Mouse (Mus musculus) gastrocnemius, adult 2 months (tissue): Measurements from ENCODE around the gene Prkn. TPM values are rescaled to one million over a fixed set of nuclear protein-coding genes. Genes with fewer than 3 reads are reported as not detected.

Experiments
- DNase-seq: peaks from one replicate; pipeline ENCODE4 v3.0.0; 2022
- H3K27ac ChIP-seq: fragments of 200-600 bp; 2 replicates; pipeline ENCODE4 v1.8.1; 2022; ENCODE audit warnings: mild to moderate bottlenecking
- H3K4me3 ChIP-seq: fragments of 200-600 bp; 2 replicates; pipeline ENCODE4 v1.8.1; 2022; ENCODE audit warnings: mild to moderate bottlenecking, moderate library complexity
- CTCF ChIP-seq: fragments of 200-600 bp; IDR thresholded peaks from 2 replicates; pipeline ENCODE4 v1.8.1; 2022; ENCODE audit warnings: antibody characterized with exemption, mild to moderate bottlenecking, moderate library complexity
- intact Hi-C: fragments of 180-260 bp; cut with DNase I; formaldehyde crosslinking; loops from one replicate; pipeline ENCODE4 v1.15.1; 2025
- total RNA-seq, 2 experiments: library from RNA; stranded (reverse); gene quantifications; 2 replicates each; pipeline ENCODE4 v1.2.3; 2021

Gene Prkn
- total RNA-seq, 2 experiments from 2014 or later: 18.4 to 24.7 TPM

DNA sequence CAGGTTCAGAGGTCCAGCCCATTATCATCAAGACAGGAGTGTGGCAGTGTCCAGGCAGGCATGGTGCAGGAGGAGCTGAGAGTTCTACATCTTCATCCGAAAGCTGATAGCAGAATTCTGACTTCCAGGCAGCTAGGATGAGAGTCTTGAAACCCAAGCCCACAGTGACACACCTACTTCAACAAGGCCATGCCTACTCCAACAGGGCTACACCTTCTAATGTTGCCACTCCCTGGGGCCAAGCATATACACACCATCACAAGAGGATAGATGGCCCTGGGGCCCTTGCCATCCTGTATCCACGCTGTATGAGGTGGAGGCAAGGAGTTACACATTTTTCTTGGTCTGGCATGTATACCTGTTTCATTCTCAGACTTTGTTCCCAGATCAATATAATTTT is 1197.4 kb downstream of the Prkn start:
- intact Hi-C loops: loop anchor here (2.0 kb wide), 1 partner anchor 335 kb away; no protein-coding TSS in a partner anchor
- no peak overlapping the region for H3K27ac ChIP-seq
- DNase-seq: no peak
- TF ChIP-seq CTCF: no peak
- H3K4me3 ChIP-seq: no peak overlapping the region

DNA sequence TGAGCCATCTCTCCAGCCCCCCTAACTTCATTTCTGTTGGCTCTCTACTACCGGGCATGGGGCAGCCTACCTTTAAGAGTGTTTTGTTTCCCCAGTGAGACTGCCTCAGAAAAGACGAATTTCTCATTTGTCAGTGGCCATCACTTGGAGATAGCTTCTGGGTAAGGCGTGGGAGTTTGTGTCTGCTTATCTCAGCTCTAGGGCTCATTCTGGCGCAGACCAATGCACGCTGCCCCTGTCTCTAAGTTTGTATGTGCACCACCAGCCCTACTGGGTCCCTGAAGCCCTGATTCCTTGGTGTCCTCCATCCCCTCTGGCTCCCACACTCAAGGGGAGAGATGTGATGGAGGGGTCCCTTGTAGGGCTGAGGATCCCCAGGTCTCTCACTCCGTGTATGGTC is 1198.3 kb downstream of the Prkn start:
- Histone ChIP-seq H3K27ac (no peak overlapping the region), H3K4me3 (no peak overlapping the region)
- no peak for TF ChIP-seq CTCF
- DNase-seq: no peak
- intact Hi-C loops: no loop called here

DNA sequence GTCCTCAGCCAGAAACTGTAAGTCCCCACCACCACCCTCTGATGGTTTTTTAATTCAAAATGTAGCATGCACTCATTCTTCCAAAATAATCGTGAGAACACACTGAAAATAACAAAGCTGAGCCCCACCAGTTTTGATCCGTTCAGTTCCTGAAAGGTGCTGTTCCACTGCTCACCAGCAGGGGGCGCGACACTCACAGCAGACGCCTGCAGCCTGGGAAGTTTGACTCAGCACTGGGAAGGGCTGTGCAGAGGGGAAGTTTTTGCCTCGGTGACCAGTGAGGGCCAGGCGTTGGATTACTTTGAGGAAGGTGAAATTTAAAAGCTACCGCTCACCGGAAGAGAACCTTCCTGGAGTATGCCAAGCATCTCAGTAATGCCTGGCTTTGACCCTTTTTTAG is 1199.0 kb downstream of the Prkn start:
- intact Hi-C loops: loop anchor here (1.0 kb wide), 1 partner anchor 171 kb away; no protein-coding TSS in a partner anchor
- peak; percentile 85 for DNase-seq
- no peak overlapping the region for H3K4me3 ChIP-seq
- no peak overlapping the region for H3K27ac ChIP-seq
- peak; percentile 100 for TF ChIP-seq CTCF

DNA sequence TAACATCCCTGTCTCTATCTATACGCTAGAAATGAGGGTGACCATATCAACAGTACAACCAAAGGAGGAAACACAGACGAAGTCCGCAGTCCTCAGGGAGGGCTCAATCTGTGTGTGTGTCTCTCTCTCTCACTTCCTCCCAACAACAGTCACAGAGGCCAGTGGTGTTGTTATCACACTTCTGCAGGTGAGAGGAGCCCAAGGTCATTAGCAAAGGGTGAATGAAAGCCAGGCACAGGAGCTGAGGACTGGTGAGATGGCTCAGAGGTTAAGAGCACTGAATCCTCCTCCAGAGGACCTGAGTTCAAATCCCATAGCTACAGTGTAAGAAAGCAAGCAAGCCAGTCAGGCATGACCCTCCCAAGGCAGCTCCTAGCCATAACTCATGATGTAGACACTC is 1199.7 kb downstream of the Prkn start:
- no peak overlapping the region for H3K27ac ChIP-seq
- intact Hi-C loops: loop anchor here (1.0 kb wide), 1 partner anchor 170 kb away; no protein-coding TSS in a partner anchor
- TF ChIP-seq CTCF: no peak
- no peak for DNase-seq
- H3K4me3 ChIP-seq: no peak overlapping the region

DNA sequence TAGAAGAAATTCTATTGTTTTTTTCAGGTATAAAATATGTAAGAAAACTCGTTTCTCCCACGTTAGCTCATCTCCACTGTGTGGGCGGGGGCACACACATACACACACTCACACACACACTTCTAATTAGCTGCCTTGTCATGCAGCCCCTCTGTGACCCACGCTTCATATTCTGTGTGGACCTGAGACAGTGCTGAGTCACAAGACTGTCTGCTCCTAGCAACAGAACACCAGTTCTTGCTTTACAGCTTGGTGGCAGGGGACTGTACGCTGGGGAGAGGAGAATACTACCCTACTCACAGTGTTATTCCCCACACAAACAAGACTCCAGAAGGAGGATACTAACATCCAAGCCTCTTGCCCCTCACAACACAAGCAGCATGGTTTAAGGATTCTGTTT is 1200.4 kb downstream of the Prkn start:
- no peak for DNase-seq
- intact Hi-C loops: no loop called here
- TF ChIP-seq CTCF: no peak

DNA sequence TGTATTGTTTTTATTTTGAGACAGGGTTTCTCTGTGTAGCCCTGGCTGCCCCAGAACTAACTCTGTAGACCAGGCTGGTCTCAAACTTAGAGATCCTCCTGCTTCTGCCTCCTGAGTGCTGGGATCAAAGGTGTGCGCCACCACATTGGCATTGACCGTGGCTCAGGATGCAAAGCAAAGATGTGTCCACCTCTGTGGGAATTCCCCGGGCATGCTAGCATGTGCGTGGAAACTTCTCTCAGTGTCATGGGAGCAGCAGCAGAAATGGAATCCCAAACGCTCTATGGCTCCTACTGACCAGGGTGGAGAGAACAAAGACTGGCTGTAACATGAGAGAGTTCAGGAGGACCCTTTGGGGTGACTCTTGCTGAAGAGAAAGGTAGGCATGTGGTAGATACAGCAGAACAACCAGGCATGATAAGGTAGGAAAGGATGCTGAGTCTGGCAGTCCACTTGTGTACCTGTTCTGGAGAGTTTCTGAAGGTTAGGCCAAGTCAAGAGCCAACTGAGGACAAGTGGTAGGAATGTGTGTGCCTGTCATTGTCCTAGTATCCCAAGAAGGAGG is 1201.0 kb downstream of the Prkn start:
- no peak for TF ChIP-seq CTCF
- H3K4me3 ChIP-seq: no peak overlapping the region
- no peak for DNase-seq
- intact Hi-C loops: no loop called here
- no peak overlapping the region for H3K27ac ChIP-seq

More for the DNA sequence above, 1200.4 kb downstream of the Prkn start:
- Histone ChIP-seq H3K27ac (no peak overlapping the region), H3K4me3 (no peak overlapping the region)

DNA sequence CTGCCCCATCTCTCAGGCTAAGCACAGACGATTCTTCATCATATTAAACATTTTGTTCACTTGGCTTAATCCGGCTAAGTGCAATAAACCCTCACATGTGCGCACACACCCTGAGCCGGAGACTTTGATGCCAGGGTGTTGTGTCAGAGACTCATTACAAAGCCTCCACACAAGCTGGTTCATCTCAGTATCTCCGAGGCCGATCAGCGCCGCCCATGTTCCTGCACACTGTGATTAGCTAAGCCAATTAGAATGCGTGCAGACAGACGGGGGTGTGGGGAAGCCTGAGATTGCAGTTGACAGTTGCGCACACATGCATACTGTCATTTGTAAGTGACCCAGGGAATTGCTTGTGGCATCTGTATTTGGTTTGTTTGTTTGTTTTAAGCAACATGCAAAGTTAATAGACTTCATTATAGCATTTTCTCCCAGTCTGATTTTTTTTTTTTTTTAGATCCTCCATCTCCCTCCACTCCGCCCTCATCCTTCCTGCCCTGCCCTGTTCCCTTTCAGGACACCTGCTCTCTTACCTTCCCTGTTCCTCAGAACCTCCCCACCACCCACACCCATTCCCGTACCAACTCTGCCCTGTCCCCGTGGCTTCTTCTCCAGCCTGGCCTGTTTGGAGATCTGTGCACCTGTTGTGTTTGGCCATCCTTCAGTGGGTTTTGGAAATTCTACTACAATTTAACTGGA is 1202.5 kb downstream of the Prkn start:
- no peak for TF ChIP-seq CTCF
- intact Hi-C loops: no loop called here
- DNase-seq: no peak
- H3K4me3 ChIP-seq: no peak overlapping the region
- H3K27ac ChIP-seq: no peak overlapping the region

DNA sequence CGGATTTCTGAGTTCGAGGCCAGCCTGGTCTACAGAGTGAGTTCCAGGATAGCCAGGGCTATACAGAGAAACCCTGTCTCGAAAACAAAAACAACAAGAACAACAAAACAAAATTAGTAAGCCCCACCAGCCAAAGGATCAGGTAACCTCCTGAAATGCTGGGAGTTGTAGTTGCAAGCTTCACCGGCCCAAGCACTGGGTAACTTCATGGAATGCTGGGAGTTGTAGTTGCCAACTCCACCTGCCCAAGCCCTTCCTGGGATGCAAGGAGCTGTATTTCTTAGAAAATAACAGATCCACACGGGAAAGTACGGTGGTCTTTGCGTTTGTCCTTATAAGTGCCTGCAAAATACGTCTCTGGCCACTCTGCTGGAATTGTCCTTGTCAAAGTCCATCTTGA is 1204.0 kb downstream of the Prkn start:
- no peak for DNase-seq
- H3K27ac ChIP-seq: no peak overlapping the region
- intact Hi-C loops: no loop called here
- TF ChIP-seq CTCF: no peak
- no peak overlapping the region for H3K4me3 ChIP-seq

DNA sequence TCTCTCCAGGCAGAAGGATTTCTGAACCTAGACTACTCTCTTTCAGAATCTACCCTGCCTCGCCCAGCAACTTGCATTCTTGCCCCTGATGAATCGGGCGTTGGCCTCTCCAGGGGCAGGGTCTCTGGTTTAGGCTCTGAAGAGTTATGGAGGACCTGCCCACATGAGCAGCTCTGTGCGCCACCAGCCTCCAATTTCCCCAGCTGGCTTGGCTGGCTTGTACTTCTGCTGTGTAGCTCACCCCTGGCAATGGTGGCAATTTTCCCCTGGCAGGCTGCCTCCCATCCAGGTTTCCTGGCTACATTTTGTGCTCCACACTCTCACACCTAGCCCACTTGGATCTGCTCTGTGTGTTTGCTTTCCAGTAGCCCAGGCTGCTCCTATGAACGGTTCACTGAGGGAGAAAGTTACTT is 1205.7 kb downstream of the Prkn start:
- H3K27ac ChIP-seq: peak overlapping the region; percentile 6; the same call in 1 of the 2 replicates
- no peak for TF ChIP-seq CTCF
- intact Hi-C loops: no loop called here
- DNase-seq: peak; percentile 77
- H3K4me3 ChIP-seq: no peak overlapping the region

DNA sequence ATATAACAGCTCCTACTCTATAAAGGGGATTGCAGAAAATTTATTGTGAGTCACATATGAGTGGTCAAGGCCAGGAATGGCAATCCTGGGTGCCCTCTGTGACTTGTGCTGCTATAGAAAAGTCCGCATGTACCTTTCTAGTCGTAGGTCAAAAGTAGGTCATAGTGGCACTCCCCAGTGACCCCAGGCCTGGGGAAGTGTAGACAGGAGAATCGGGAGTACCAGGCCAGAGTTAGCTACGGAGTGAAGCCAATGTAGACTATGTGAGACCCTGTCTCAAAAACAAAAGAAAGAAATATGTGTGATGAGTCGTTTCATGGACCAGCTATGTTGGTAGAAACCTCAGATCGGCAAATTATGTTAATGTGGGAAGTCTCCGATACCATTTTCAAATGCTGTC is 1206.8 kb downstream of the Prkn start:
- Histone ChIP-seq H3K4me3 (no peak overlapping the region), H3K27ac (no peak overlapping the region)
- intact Hi-C loops: no loop called here
- no peak for TF ChIP-seq CTCF
- DNase-seq: no peak

DNA sequence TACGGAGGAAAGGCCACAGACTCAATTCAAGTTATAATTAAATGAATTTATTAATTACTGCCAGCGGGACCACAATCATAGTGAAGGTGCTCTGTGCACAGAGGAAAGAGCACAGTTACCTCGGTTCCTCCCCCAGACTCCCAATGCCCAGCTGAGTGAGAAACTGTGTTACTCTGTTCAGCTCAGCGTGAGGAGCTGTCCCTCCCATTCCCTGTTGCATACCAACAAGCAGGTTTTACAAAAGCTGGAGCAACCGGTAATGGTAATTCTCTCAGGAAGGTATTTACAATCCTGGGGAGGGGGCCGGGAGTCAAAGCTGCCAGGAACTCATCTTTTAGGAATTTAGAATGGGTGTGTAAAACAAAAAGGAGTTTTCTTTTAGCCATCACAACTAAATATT is 1207.3 kb downstream of the Prkn start:
- DNase-seq: no peak
- TF ChIP-seq CTCF: no peak
- intact Hi-C loops: no loop called here
- Histone ChIP-seq H3K4me3 (no peak overlapping the region), H3K27ac (no peak overlapping the region)

DNA sequence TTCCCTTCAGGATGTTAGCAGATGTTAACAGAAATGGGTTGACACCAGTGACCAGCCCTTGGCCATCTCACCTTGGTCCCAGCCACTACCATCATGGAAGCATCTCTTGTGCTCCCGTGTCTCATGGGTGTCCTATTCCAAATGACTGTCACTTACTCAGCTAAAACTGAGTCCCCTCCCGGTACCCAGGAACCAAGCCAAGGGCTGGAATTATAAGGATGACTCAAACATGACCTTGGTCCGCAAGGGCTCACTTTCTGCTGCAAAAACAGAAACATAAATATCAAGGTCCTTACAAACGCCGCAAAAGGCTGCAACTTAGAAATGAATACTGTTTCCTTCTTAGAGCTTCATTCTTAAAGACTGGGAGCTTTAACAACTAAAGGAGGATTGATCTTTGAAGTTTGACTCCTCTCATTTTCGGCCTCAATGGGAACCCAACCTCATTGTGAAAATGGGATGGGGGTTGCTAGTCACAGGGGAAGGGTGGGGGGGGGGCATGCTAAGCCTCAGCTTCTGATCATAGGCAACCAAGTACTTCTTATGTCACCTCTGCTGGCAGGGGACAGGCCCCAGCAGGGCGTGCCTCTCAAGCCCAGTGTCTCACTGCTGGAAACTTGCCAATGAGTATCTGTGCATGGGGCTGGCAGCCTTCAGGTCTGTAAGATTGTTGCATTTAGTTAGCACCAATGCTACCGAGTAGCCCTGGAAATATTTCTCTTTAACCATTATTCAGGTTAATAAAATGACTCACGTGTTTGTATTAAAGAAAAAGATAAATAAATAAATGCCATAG is 1208.7 kb downstream of the Prkn start:
- Histone ChIP-seq H3K4me3 (no peak overlapping the region), H3K27ac (no peak overlapping the region)
- DNase-seq: no peak
- intact Hi-C loops: no loop called here
- no peak for TF ChIP-seq CTCF

DNA sequence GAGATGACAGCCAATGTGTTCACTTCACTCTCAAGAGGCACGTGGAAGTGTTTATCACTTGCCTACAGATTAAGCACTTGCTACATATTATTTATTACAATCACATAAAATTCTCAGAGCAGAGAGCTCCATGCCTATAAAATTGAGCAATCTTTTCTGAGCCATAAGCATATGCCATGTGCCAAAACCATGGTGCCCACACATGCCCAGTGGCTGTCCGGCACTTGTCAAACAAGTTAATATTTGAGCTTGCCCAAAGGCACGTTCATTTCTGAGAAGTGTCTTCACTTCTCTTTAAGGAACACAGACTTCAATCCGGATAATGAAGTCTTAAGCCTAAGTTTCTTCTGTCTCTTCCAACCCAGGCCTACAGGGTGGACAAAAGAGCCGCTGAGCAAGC is 1210.1 kb downstream of the Prkn start:
- no peak for TF ChIP-seq CTCF
- intact Hi-C loops: no loop called here
- DNase-seq: no peak
- Histone ChIP-seq H3K27ac (no peak overlapping the region), H3K4me3 (no peak overlapping the region)
